Mouse (Mus musculus): ENCODE measurements around the gene Galm. TPM values are rescaled to one million over a fixed set of nuclear protein-coding genes. Genes with fewer than 3 reads are reported as not detected.

Galm gene
- polyA plus RNA-seq, 1 experiment from 2014 or later = 14.5 TPM

DNA sequence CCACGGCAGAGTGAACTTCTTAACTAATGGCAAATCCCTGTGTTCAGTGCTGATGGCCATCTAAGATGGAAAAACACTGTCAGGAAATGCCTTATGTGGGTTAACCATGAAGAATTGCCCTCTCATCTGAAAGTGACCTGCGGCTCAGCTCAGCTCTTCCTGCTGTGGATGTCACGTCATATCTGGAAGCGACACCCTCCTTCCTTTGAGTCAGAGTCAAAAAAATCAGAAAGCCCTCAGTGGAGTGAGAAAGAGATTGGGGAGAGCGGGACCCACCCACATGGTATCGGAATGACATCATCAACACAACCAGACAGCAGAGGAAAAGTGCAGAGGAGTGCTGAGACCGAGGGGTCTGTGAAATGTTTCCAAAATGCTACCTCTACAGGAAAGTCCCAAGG, 40.6 kb downstream of the Galm start:
- H3K4me1 ChIP-seq (ENCODE audit: control insufficient read depth, insufficient read depth, low read length) = peaks cover 21% of the 10 kb centered on the region
- H3K36me3 ChIP-seq (ENCODE audit: control insufficient read depth, insufficient read depth) = no peaks in the 10 kb centered on the region
- H3K4me3 ChIP-seq (ENCODE audit: low read length) = no peak overlapping the region
- H3K27me3 ChIP-seq (ENCODE audit: control insufficient read depth, insufficient read depth, low read length) = no peaks in the 10 kb centered on the region
- H3K4me2 ChIP-seq (ENCODE audit: low read depth, low read length) = peak overlapping the region; percentile 44
- WGBS = 30% methylated on average over 7 of the region's 7 CpGs
- no peak overlapping the region for H3K9ac ChIP-seq (ENCODE audit: low read length)
- H3K9me3 ChIP-seq (replicated peaks; ENCODE audit: control insufficient read depth, low read length) = no peaks in the 10 kb centered on the region
- H3K27ac ChIP-seq (ENCODE audit: low read length) = 0 out of 2 replicates have a peak overlapping the region, but pooled peaks have one; percentile 7
- 0 out of 2 replicates have a peak, but pooled peaks have one; percentile 28 for ATAC-seq (replicated peaks; ENCODE audit: extremely low read depth, insufficient read depth, low FRiP score)

GRCm38 (mm10) chr17:80168425-80169182, 41.3 kb downstream of the Galm start:
- Histone ChIP-seq H3K9ac (ENCODE audit: low read length) (no peak overlapping the region), H3K36me3 (ENCODE audit: control insufficient read depth, insufficient read depth) (no peaks in the 10 kb centered on the region), H3K4me1 (ENCODE audit: control insufficient read depth, insufficient read depth, low read length) (peaks cover 21% of the 10 kb centered on the region), H3K9me3 (replicated peaks; ENCODE audit: control insufficient read depth, low read length) (no peaks in the 10 kb centered on the region), H3K27me3 (ENCODE audit: control insufficient read depth, insufficient read depth, low read length) (no peaks in the 10 kb centered on the region), H3K4me3 (ENCODE audit: low read length) (no peak overlapping the region), H3K4me2 (ENCODE audit: low read depth, low read length) (peak overlapping the region; percentile 44), H3K27ac (ENCODE audit: low read length) (peak overlapping the region; percentile 49)
- ATAC-seq (replicated peaks; ENCODE audit: extremely low read depth, insufficient read depth, low FRiP score) = 0 out of 2 replicates have a peak, but pooled peaks have one; percentile 15
- 27% methylated on average over 16 of the region's 16 CpGs for WGBS

GRCm38 (mm10) chr17:80169792-80170191, 42.5 kb downstream of the Galm start:
- H3K27ac ChIP-seq (ENCODE audit: low read length) = no peak overlapping the region
- no peak overlapping the region for H3K4me3 ChIP-seq (ENCODE audit: low read length)
- WGBS = 86% methylated on average over 6 of the region's 6 CpGs
- H3K27me3 ChIP-seq (ENCODE audit: control insufficient read depth, insufficient read depth, low read length) = no peaks in the 10 kb centered on the region
- no peak for ATAC-seq (replicated peaks; ENCODE audit: extremely low read depth, insufficient read depth, low FRiP score)
- H3K36me3 ChIP-seq (ENCODE audit: control insufficient read depth, insufficient read depth) = no peaks in the 10 kb centered on the region
- no peak overlapping the region for H3K9ac ChIP-seq (ENCODE audit: low read length)
- peaks cover 21% of the 10 kb centered on the region for H3K4me1 ChIP-seq (ENCODE audit: control insufficient read depth, insufficient read depth, low read length)
- H3K9me3 ChIP-seq (replicated peaks; ENCODE audit: control insufficient read depth, low read length) = no peaks in the 10 kb centered on the region
- no peak overlapping the region for H3K4me2 ChIP-seq (ENCODE audit: low read depth, low read length)

DNA sequence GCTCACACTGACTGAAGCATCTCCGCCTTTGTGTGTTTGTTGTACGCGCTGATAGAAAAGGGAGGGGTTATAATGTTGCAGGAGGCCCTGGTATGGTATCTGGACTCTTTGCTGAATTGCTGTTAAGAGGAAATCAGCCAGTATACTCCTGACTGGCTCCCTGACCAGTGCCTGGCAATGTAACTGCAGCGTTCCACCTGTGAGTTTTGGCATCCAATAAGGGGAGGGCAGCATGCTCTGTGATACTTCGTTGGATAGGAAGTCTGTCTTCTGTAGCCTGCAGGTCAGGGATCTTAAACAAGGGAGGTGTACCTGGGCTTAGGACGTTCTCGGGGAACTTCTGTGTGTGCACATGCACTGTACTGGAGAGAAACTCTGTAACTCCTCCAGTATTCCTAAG, 43.7 kb downstream of the Galm start:
- no peaks in the 10 kb centered on the region for H3K36me3 ChIP-seq (ENCODE audit: control insufficient read depth, insufficient read depth)
- H3K27me3 ChIP-seq (ENCODE audit: control insufficient read depth, insufficient read depth, low read length) = no peaks in the 10 kb centered on the region
- ATAC-seq (replicated peaks; ENCODE audit: extremely low read depth, insufficient read depth, low FRiP score) = no peak
- WGBS = 81% methylated on average over 7 of the region's 7 CpGs
- no peak overlapping the region for H3K27ac ChIP-seq (ENCODE audit: low read length)
- no peaks in the 10 kb centered on the region for H3K9me3 ChIP-seq (replicated peaks; ENCODE audit: control insufficient read depth, low read length)
- H3K4me1 ChIP-seq (ENCODE audit: control insufficient read depth, insufficient read depth, low read length) = peaks cover 15% of the 10 kb centered on the region
- H3K9ac ChIP-seq (ENCODE audit: low read length) = no peak overlapping the region
- H3K4me3 ChIP-seq (ENCODE audit: low read length) = no peak overlapping the region
- no peak overlapping the region for H3K4me2 ChIP-seq (ENCODE audit: low read depth, low read length)

DNA sequence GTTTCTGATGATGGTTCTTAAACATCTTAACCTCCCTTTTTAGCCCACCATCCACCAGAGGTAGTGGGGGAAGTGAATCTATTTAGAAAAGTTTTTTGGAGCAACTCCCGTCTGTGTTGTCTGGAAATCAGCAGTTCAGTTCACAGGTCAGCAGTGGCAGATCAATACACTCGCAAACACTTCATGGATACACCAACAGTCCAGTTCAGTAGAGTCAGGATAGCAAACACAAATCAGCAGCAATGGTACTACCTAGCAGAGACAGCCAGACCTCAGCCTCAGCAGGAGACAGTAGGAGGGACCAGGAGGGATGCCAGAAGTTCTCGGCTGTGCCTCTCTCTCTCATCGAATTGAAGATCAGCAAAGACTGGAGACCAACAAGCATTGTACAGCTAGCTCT, 44.7 kb downstream of the Galm start:
- 87% methylated on average over 4 of the region's 4 CpGs for WGBS
- Histone ChIP-seq H3K36me3 (ENCODE audit: control insufficient read depth, insufficient read depth) (no peaks in the 10 kb centered on the region), H3K4me2 (ENCODE audit: low read depth, low read length) (no peak overlapping the region)

GRCm38 (mm10) chr17:80172761-80173160, 45.5 kb downstream of the Galm start:
- no peaks in the 10 kb centered on the region for H3K9me3 ChIP-seq (replicated peaks; ENCODE audit: control insufficient read depth, low read length)
- no peak overlapping the region for H3K4me2 ChIP-seq (ENCODE audit: low read depth, low read length)
- H3K27me3 ChIP-seq (ENCODE audit: control insufficient read depth, insufficient read depth, low read length) = no peaks in the 10 kb centered on the region
- WGBS = 74% methylated on average over 5 of the region's 5 CpGs
- no peak overlapping the region for H3K9ac ChIP-seq (ENCODE audit: low read length)
- no peaks in the 10 kb centered on the region for H3K36me3 ChIP-seq (ENCODE audit: control insufficient read depth, insufficient read depth)
- no peak overlapping the region for H3K27ac ChIP-seq (ENCODE audit: low read length)
- H3K4me3 ChIP-seq (ENCODE audit: low read length) = no peak overlapping the region
- no peak for ATAC-seq (replicated peaks; ENCODE audit: extremely low read depth, insufficient read depth, low FRiP score)
- peaks cover 10% of the 10 kb centered on the region for H3K4me1 ChIP-seq (ENCODE audit: control insufficient read depth, insufficient read depth, low read length)

More for the DNA sequence above, 44.7 kb downstream of the Galm start:
- Histone ChIP-seq H3K9me3 (replicated peaks; ENCODE audit: control insufficient read depth, low read length) (no peaks in the 10 kb centered on the region), H3K27me3 (ENCODE audit: control insufficient read depth, insufficient read depth, low read length) (no peaks in the 10 kb centered on the region), H3K27ac (ENCODE audit: low read length) (no peak overlapping the region), H3K4me1 (ENCODE audit: control insufficient read depth, insufficient read depth, low read length) (peaks cover 14% of the 10 kb centered on the region), H3K4me3 (ENCODE audit: low read length) (no peak overlapping the region), H3K9ac (ENCODE audit: low read length) (no peak overlapping the region)
- no peak for ATAC-seq (replicated peaks; ENCODE audit: extremely low read depth, insufficient read depth, low FRiP score)

DNA sequence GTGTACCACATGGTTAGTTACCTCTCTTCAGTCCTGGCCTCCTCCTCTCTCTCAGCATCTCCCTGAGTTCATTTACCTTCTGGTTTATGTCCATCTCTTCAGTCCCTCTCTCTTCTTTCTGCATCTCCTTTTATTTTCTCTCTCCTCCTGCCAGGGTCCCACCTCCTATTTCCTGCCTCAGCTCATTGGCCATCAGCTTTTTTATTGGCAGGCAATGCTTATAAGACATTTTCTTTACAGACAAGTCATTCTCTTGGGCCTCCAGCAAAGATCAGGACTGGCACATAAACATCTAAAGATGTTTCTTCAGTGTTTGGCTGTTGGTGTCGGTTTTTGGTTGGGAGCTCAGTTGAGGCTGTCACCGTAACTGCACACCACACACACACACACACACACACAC, 46.4 kb downstream of the Galm start:
- Histone ChIP-seq H3K27me3 (ENCODE audit: control insufficient read depth, insufficient read depth, low read length) (no peaks in the 10 kb centered on the region), H3K9ac (ENCODE audit: low read length) (no peak overlapping the region), H3K9me3 (replicated peaks; ENCODE audit: control insufficient read depth, low read length) (no peaks in the 10 kb centered on the region), H3K4me2 (ENCODE audit: low read depth, low read length) (no peak overlapping the region), H3K27ac (ENCODE audit: low read length) (no peak overlapping the region), H3K4me3 (ENCODE audit: low read length) (no peak overlapping the region), H3K4me1 (ENCODE audit: control insufficient read depth, insufficient read depth, low read length) (peaks cover under 1% of the 10 kb centered on the region; the same call in 1 of the 2 replicates), H3K36me3 (ENCODE audit: control insufficient read depth, insufficient read depth) (no peaks in the 10 kb centered on the region)
- no peak for ATAC-seq (replicated peaks; ENCODE audit: extremely low read depth, insufficient read depth, low FRiP score)
- WGBS = 74% methylated on average over 2 of the region's 2 CpGs

GRCm38 (mm10) chr17:80174146-80174545, 46.9 kb downstream of the Galm start:
- WGBS = 53% methylated on average over 3 of the region's 3 CpGs

GRCm38 (mm10) chr17:80174699-80175385, 47.6 kb downstream of the Galm start:
- ATAC-seq (replicated peaks; ENCODE audit: extremely low read depth, insufficient read depth, low FRiP score) = no peak; the same call in 1 of the 2 replicates
- Histone ChIP-seq H3K9ac (ENCODE audit: low read length) (no peak overlapping the region), H3K4me3 (ENCODE audit: low read length) (no peak overlapping the region), H3K27ac (ENCODE audit: low read length) (no peak overlapping the region), H3K9me3 (replicated peaks; ENCODE audit: control insufficient read depth, low read length) (no peaks in the 10 kb centered on the region), H3K36me3 (ENCODE audit: control insufficient read depth, insufficient read depth) (no peaks in the 10 kb centered on the region), H3K4me2 (ENCODE audit: low read depth, low read length) (no peak overlapping the region), H3K4me1 (ENCODE audit: control insufficient read depth, insufficient read depth, low read length) (no peaks in the 10 kb centered on the region), H3K27me3 (ENCODE audit: control insufficient read depth, insufficient read depth, low read length) (no peaks in the 10 kb centered on the region)
- WGBS = 56% methylated on average over 19 of the region's 19 CpGs

More at GRCm38 (mm10) chr17:80174146-80174545, 46.9 kb downstream of the Galm start:
- no peaks in the 10 kb centered on the region for H3K27me3 ChIP-seq (ENCODE audit: control insufficient read depth, insufficient read depth, low read length)
- H3K4me3 ChIP-seq (ENCODE audit: low read length) = no peak overlapping the region
- H3K9me3 ChIP-seq (replicated peaks; ENCODE audit: control insufficient read depth, low read length) = no peaks in the 10 kb centered on the region
- ATAC-seq (replicated peaks; ENCODE audit: extremely low read depth, insufficient read depth, low FRiP score) = 0 out of 2 replicates have a peak, but pooled peaks have one; percentile 21
- H3K4me1 ChIP-seq (ENCODE audit: control insufficient read depth, insufficient read depth, low read length) = no peaks in the 10 kb centered on the region
- H3K4me2 ChIP-seq (ENCODE audit: low read depth, low read length) = no peak overlapping the region
- no peak overlapping the region for H3K9ac ChIP-seq (ENCODE audit: low read length)
- H3K36me3 ChIP-seq (ENCODE audit: control insufficient read depth, insufficient read depth) = no peaks in the 10 kb centered on the region
- no peak overlapping the region for H3K27ac ChIP-seq (ENCODE audit: low read length)

All from heart, embryonic 16.5 days (tissue).